Mouse (Mus musculus) embryonic facial prominence, embryonic 13.5 days (tissue): ENCODE measurements around the gene Lasp1. TPM values are rescaled to one million over a fixed set of nuclear protein-coding genes. Genes with fewer than 3 reads are reported as not detected.

ENCODE experiments used
- ATAC-seq: fragments of 200-750 bp; cut with Nextera tagmentation; 2 replicates; pipeline ENCODE4 v1.8.0; 2017; ENCODE audit warnings: low read depth; ENCODE audit not compliant: insufficient number of reproducible peaks, insufficient read depth, low FRiP score, low TSS enrichment
- H3K27ac ChIP-seq: fragments of 300-500 bp; sonication (generic); 2 replicates; pipeline ENCODE4 v1.5.1; 2015; ENCODE audit warnings: moderate library complexity, mild to moderate bottlenecking, inconsistent platforms
- H3K27me3 ChIP-seq: fragments of 300-500 bp; sonication (generic); 2 replicates; pipeline ENCODE4 v1.6.1; 2015; ENCODE audit warnings: mild to moderate bottlenecking, inconsistent platforms
- H3K36me3 ChIP-seq: fragments of 300-500 bp; sonication (generic); 2 replicates; pipeline ENCODE4 v1.6.1; 2015; ENCODE audit warnings: mild to moderate bottlenecking, inconsistent platforms
- H3K4me1 ChIP-seq: fragments of 300-500 bp; sonication (generic); 2 replicates; pipeline ENCODE4 v1.6.1; 2015; ENCODE audit warnings: inconsistent platforms
- H3K4me2 ChIP-seq: fragments of 300-500 bp; sonication (generic); 2 replicates; pipeline ENCODE4 v1.6.1; 2015; ENCODE audit warnings: moderate library complexity, mild to moderate bottlenecking, inconsistent platforms
- H3K4me3 ChIP-seq: fragments of 300-500 bp; sonication (generic); 2 replicates; pipeline ENCODE4 v1.5.1; 2015; ENCODE audit warnings: mild to moderate bottlenecking, inconsistent platforms
- H3K9ac ChIP-seq: fragments of 300-500 bp; sonication (generic); 2 replicates; pipeline ENCODE4 v1.6.1; 2015; ENCODE audit warnings: mild to moderate bottlenecking, inconsistent platforms
- H3K9me3 ChIP-seq: fragments of 300-500 bp; sonication (generic); 2 replicates; pipeline ENCODE4 v1.6.1; 2016; ENCODE audit warnings: inconsistent platforms
- WGBS: fragments of 180-500 bp; shearing (Covaris S2); methylation state at CpG from one replicate; pipeline ENCODE4 v1.1.7; 2015; ENCODE audit warnings: mixed read lengths; 5-methylcytosine and 5-hydroxymethylcytosine counted together
- polyA plus RNA-seq: library from polyadenylated mRNA; unstranded; fragments of >200 nt; fragmentation: Nextera tagmentation; extraction: Ambion mirVana; gene quantifications from 2 replicates; pipeline ENCODE4 v1.2.1, GENCODE M21; 2015

Gene Lasp1
- polyA plus RNA-seq, 1 experiment from 2014 or later = 131 TPM

- no peak for ATAC-seq
- H3K4me1 ChIP-seq = no peaks in the 10 kb centered on the region
- no peak overlapping the region for H3K9ac ChIP-seq
- H3K9me3 ChIP-seq = no peaks in the 10 kb centered on the region
- H3K36me3 ChIP-seq = no peaks in the 10 kb centered on the region
- no peaks in the 10 kb centered on the region for H3K27me3 ChIP-seq
- H3K4me2 ChIP-seq = no peak overlapping the region
- peak overlapping the region; percentile 58; the same call in 1 of the 2 replicates for H3K4me3 ChIP-seq
- H3K27ac ChIP-seq = no peak overlapping the region
- 93% methylated on average over 2 of the region's 2 CpGs for WGBS
Observed at GRCm38 (mm10) chr11:97885296-97885915, 86.6 kb downstream of the Lasp1 start.

Other genes with a start within 250 kb of the Lasp1 start
- 0.76 and 1.2 TPM in 2 replicates for gene Srcin1, start 222.8 kb upstream of the Lasp1 start, polyA plus RNA-seq
- 4.3 and 7.2 TPM in 2 replicates for gene Epop, start 169.3 kb upstream of the Lasp1 start, polyA plus RNA-seq
- gene Mllt6, start 135.6 kb upstream of the Lasp1 start, polyA plus RNA-seq = 3.1 and 3.3 TPM in 2 replicates
- 12.5 and 13.4 TPM in 2 replicates for gene Cisd3, start 113.2 kb upstream of the Lasp1 start, polyA plus RNA-seq
- 17.2 and 20.9 TPM in 2 replicates for gene Pcgf2, start 98.5 kb upstream of the Lasp1 start, polyA plus RNA-seq
- 443 and 487 TPM in 2 replicates for gene Psmb3, start 95.6 kb upstream of the Lasp1 start, polyA plus RNA-seq
- 2.3 and 3.1 TPM in 2 replicates for gene Pip4k2b, start 54.3 kb upstream of the Lasp1 start, polyA plus RNA-seq
- gene Cwc25, start 32.4 kb upstream of the Lasp1 start, polyA plus RNA-seq = 22.5 and 23.3 TPM in 2 replicates
- 0.62 and 0.84 TPM in 2 replicates for gene 1700001P01Rik, start 23.1 kb upstream of the Lasp1 start, polyA plus RNA-seq
- 596 and 632 TPM in 2 replicates for gene Rpl23, start 16.6 kb upstream of the Lasp1 start, polyA plus RNA-seq
- gene B230217C12Rik, start 41.8 kb downstream of the Lasp1 start, polyA plus RNA-seq = 10.5 and 11.8 TPM in 2 replicates
- 0.66 and 0.84 TPM in 2 replicates for gene Fbxo47, start 85.2 kb downstream of the Lasp1 start, polyA plus RNA-seq
- gene Plxdc1, start 187.4 kb downstream of the Lasp1 start, polyA plus RNA-seq = 0.18 and 0.34 TPM in 2 replicates
- 9.6 and 14.7 TPM in 2 replicates for gene Arl5c, start 197.2 kb downstream of the Lasp1 start, polyA plus RNA-seq
- 16.6 and 17.3 TPM in 2 replicates for gene Cacnb1, start 224.0 kb downstream of the Lasp1 start, polyA plus RNA-seq
- 983 and 1,161 TPM in 2 replicates for gene Rpl19, start 227.7 kb downstream of the Lasp1 start, polyA plus RNA-seq